Mouse (Mus musculus): Measurements from ENCODE around the gene Nckap5l.
A peak's percentile ranks its signal among the peaks of the same experiment; 100 is the strongest.

- peak; percentile 79; the same call in 2 of the 3 replicates for TF ChIP-seq GATA1 (IDR thresholded peaks at IDR 0.05; ENCODE audit: borderline replicate concordance, low read length)
- TF ChIP-seq FLI1 (IDR thresholded peaks at IDR 0.05; ENCODE audit: low read length): peak; percentile 41; the same call in 1 of the 2 replicates
These were observed 64.8 kb downstream of the Nckap5l start, which contains the start of gene Tmbim6 for GRCm38 (mm10) chr15:99392486-99393385.
